In the genomic region with DNA sequence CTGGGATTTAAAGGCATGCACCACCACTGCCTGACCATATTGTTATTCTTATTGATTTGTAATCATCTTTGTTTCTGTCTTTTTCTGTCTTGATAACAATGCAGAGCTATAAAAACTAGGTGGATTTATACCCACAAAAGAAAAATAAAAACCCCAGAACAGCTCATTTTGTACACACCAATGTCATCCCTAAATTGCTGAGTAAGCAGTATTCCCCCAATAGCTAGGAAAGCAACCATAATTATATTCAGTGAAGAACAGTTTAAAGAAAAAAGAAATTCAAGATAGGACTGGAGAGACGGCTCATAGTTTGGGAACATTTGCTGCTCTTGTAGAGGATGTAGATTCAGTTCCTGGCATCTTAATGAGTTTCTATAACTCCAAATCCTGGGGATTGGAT, we compare ENCODE assay signal across 24 mouse cellular contexts.
"Had no signal": no experiment of that assay in that cellular context is flagged by ENCODE, and none has a peak within 500 bp of the region (broad histone marks: within the 10 kb centered on the region; RNA-seq: fewer than 3 reads in every experiment).

No protein-coding gene starts in this region.

- H3K4me3 ChIP-seq: embryonic facial prominence, embryonic 10.5 days; embryonic facial prominence, embryonic 12.5 days; embryonic facial prominence, embryonic 13.5 days; embryonic facial prominence, embryonic 15.5 days; erythroblast, embryonic 14.5 days; forebrain, embryonic 10.5 days; forebrain, embryonic 12.5 days; forebrain, embryonic 13.5 days; forebrain, embryonic 15.5 days; gastrocnemius, adult 2 months; heart, adult 2 months; heart, embryonic 10.5 days had no signal

- H3K9ac ChIP-seq: embryonic facial prominence, embryonic 12.5 days; embryonic facial prominence, embryonic 13.5 days; embryonic facial prominence, embryonic 15.5 days; forebrain, embryonic 12.5 days; forebrain, embryonic 13.5 days; forebrain, embryonic 15.5 days; forebrain, postnatal 0 days had no signal

- H3K4me1 ChIP-seq: embryonic facial prominence, embryonic 10.5 days; embryonic facial prominence, embryonic 12.5 days; embryonic facial prominence, embryonic 13.5 days; embryonic facial prominence, embryonic 15.5 days; forebrain, embryonic 10.5 days; forebrain, embryonic 12.5 days; forebrain, embryonic 13.5 days; forebrain, embryonic 15.5 days; heart, embryonic 10.5 days had no signal

- H3K4me2 ChIP-seq: embryonic facial prominence, embryonic 12.5 days; embryonic facial prominence, embryonic 13.5 days; embryonic facial prominence, embryonic 15.5 days; forebrain, embryonic 12.5 days; forebrain, embryonic 13.5 days; forebrain, embryonic 15.5 days had no signal

- DNase-seq: cerebellum, postnatal 10 days; cerebellum, postnatal 14 days; cerebellum, postnatal 25 days; cerebellum, postnatal 36 days; embryo, embryonic 11 days; forebrain, postnatal 0 days; gastrocnemius, adult 2 months; gastrocnemius, postnatal 10 days; gastrocnemius, postnatal 14 days; gastrocnemius, postnatal 25 days; gastrocnemius, postnatal 36 days; heart, adult 11 months; heart, adult 18-20 months; heart, adult 2 months had no signal

- H3K27me3 ChIP-seq: embryonic facial prominence, embryonic 12.5 days; embryonic facial prominence, embryonic 13.5 days; embryonic facial prominence, embryonic 15.5 days; forebrain, embryonic 12.5 days; forebrain, embryonic 13.5 days; forebrain, embryonic 15.5 days had no signal

- H3K36me3 ChIP-seq: embryonic facial prominence, embryonic 10.5 days; embryonic facial prominence, embryonic 12.5 days; embryonic facial prominence, embryonic 13.5 days; embryonic facial prominence, embryonic 15.5 days; forebrain, embryonic 10.5 days; forebrain, embryonic 12.5 days; forebrain, embryonic 15.5 days; heart, embryonic 10.5 days had no signal

- H3K9me3 ChIP-seq: embryonic facial prominence, embryonic 10.5 days; embryonic facial prominence, embryonic 12.5 days; embryonic facial prominence, embryonic 13.5 days; embryonic facial prominence, embryonic 15.5 days; forebrain, embryonic 10.5 days; forebrain, embryonic 12.5 days; forebrain, embryonic 13.5 days; forebrain, embryonic 15.5 days; heart, embryonic 10.5 days had no signal

- H3K27ac ChIP-seq: embryonic facial prominence, embryonic 10.5 days; embryonic facial prominence, embryonic 12.5 days; embryonic facial prominence, embryonic 13.5 days; embryonic facial prominence, embryonic 15.5 days; forebrain, embryonic 10.5 days; forebrain, embryonic 12.5 days; forebrain, embryonic 13.5 days; forebrain, embryonic 15.5 days; gastrocnemius, adult 2 months; heart, adult 2 months; heart, embryonic 10.5 days had no signal
